Mouse (Mus musculus) frontal cortex, postnatal 25 days (tissue): ENCODE data around the gene Pmfbp1.
"Not testable (repeated sequence)": the region's sequence is repeated elsewhere in the genome, so short reads cannot be mapped to it uniquely, and the experiment has no call there.

Experiments used
- DNase-seq, 2 experiments: peaks; one replicate each; pipeline ENCODE4 v3.0.0; 2022; ENCODE audit warnings: low spot score in 2 of 2

Gene Pmfbp1

GRCm38 (mm10) chr8:109493727-109494126 is at the start of gene Pmfbp1:
TSS of gene Pmfbp1 (plus strand) at chr8:109494027.
- DNase-seq = no peak

DNA sequence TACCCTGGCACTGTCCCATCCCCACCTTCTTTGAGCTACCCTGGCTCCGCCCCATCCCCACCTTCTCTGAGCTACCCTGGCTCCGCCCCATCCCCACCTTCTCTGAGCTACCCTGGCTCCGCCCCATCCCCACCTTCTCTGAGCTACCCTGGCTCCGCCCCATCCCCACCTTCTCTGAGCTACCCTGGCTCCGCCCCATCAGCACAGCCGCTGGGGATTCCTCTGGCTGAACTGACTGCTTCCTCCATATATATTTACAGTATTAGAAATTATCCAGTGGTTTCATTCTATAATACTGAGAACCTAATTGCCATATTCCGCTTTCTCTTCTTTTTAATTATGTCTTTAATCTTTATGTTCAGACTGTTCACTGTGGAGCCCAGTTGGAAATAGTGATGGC is 46.9 kb upstream of the Pmfbp1 start:
- not testable (repeated sequence) for DNase-seq

- no peak for DNase-seq
Measured at GRCm38 (mm10) chr8:109451000-109451399, 42.8 kb upstream of the Pmfbp1 start.

DNA sequence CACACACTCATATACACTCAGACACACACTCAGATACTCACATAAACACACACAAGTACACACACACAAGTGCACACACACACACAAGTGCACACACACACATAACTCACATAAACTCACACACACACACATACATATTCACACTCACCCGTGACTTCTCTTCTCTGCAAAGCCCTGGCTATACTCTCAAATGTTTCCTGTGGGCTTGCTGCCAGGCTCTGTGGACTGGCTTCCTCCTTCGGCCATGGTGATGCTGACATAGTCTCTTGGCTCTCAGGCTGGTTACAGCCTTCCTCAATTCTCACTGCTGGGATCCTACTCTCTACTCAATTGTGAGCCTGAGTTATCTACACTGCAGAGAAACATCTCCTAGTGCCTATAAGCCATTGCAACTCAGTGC is 38.7 kb upstream of the Pmfbp1 start:
- no peak for DNase-seq

GRCm38 (mm10) chr8:109457387-109457786 is 36.4 kb upstream of the Pmfbp1 start:
- no peak for DNase-seq

DNA sequence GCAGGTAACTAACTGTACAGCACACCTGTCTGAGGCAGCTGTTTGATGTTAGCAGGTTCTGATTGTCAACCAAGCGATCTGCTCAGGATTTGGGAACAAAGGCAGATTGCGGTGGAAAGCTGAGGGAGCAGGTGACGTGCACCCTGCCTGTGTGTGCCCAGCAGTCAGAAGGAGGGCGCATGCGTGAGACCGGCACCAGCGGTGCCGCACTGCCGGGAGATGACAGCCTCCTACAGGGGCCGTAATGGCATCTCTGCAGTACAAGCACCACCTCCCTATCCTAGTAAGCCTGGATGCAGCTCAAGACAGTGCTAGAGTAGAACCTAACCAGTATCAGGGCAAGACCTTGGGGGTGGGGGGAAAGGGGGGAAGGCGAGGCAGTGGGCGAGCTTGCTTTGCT is 35.2 kb upstream of the Pmfbp1 start:
- DNase-seq = no peak

DNA sequence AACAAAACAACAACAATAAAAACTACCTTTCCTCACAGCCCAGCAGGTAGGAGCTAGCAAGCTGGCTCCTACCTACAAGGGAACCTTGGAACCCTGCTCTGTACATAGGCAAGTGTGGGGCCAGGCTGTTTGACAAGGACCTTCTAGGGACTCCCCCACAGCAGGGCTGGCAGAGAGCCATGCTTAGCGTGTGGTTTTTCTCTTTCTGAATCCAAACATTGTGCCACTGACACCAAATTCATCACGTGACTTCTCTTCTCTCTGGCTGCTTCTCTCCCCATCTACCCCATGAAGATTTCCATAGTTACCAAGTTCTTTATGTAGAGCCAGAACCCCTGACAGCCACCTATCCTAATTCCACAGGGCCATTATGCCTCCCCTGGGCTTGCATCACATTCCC is 30.8 kb upstream of the Pmfbp1 start:
- no peak for DNase-seq

- DNase-seq = no peak
Measured at GRCm38 (mm10) chr8:109463677-109464313, 30.0 kb upstream of the Pmfbp1 start.

DNA sequence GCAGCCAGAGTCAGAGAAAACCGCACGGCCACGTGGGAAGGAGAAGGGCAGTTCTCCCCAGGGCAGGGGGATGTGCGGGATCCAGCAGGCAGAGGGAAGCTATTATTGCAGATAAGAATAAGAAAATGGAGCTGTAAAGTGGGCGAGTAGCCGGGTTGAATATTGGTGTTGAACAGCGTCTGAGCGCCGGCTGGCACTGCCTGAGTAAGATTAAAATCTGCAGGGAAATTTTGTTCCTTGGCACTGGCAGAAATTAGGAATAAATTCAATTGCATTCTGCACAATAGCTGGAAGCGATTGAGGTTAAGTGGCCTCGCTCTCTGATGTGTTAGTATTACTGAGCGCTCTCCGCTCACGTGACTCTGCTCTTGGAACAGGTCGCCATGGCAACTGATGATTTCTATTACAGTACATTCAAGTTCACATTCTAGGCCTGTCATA is 29.4 kb upstream of the Pmfbp1 start:
- peak; percentile 26 to 33 for DNase-seq

- DNase-seq = no peak
Measured at GRCm38 (mm10) chr8:109465056-109465455, 28.8 kb upstream of the Pmfbp1 start.

- DNase-seq = no peak
Measured at GRCm38 (mm10) chr8:109465761-109466160, 28.1 kb upstream of the Pmfbp1 start.

GRCm38 (mm10) chr8:109467516-109467915 is 26.3 kb upstream of the Pmfbp1 start:
- no peak for DNase-seq

GRCm38 (mm10) chr8:109468112-109468511 is 25.7 kb upstream of the Pmfbp1 start:
- DNase-seq = no peak

GRCm38 (mm10) chr8:109471876-109472275 is 22.0 kb upstream of the Pmfbp1 start:
- no peak for DNase-seq

DNA sequence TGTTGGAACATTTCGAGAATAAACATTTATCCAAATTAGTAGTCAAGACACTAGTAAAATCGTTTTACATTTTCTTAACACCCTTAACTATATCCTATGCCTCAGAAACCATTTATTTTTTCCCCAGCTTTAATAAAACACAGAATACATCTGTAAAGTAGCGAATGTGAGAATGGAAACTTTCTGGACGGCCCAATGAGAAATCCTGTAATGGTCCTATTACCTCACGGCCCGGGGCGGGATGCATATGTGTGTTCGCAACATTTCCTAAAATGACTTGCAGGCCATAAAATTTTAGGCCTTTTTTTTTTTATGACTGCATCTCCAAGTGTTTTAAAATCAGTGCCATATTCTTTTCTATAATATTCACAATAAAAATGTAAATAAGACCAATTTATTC is 21.4 kb upstream of the Pmfbp1 start:
- DNase-seq = no peak

- no peak for DNase-seq
Measured at GRCm38 (mm10) chr8:109474442-109475121, 19.2 kb upstream of the Pmfbp1 start.

- no peak for DNase-seq
Measured at GRCm38 (mm10) chr8:109475436-109475835, 18.4 kb upstream of the Pmfbp1 start.

GRCm38 (mm10) chr8:109478586-109478985 is 15.2 kb upstream of the Pmfbp1 start:
- no peak for DNase-seq

DNA sequence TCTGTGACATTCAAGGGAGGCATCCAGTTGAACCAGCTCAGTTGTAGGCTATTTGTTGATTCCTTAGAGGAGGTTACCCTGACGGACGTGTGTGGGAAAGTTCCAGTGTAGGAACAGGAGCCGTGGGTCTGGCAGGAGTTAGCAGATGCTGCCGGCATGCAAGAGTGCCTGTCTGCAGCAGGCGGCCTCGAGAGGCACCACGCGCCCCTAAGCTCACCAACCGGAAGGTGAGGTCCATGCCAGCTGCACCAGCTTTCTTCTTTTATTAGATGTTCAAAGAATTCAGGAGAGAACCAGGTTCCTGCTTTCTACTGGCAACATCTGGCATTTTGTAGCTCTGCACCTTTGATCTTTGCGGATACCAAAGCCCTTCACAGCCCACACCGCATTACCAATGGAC is 9.1 kb upstream of the Pmfbp1 start:
- DNase-seq = no peak

DNA sequence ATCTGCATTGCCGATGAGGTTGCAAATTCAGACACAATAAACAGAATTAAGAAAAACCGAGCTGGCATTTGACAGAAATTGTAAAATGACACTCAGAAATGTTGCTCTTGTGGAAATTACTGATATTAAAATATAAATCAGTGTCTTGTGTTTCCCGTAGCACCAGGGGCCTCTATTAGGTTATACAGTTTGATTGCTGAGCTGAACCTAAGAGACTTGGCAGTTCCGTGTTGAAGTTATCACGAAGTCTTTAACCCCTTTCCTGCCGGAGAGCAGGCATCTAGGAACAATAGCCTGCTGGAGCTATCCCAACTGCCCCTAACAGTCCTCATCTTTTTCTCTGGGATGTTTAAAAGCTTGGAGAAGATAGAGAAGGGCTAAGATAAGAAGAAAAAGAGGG is 8.3 kb upstream of the Pmfbp1 start:
- no peak for DNase-seq

- DNase-seq = no peak
Measured at GRCm38 (mm10) chr8:109492785-109493184, 1.0 kb upstream of the Pmfbp1 start.

- no peak for DNase-seq
Measured at GRCm38 (mm10) chr8:109494601-109495000, 774 bp downstream of the Pmfbp1 start.

DNA sequence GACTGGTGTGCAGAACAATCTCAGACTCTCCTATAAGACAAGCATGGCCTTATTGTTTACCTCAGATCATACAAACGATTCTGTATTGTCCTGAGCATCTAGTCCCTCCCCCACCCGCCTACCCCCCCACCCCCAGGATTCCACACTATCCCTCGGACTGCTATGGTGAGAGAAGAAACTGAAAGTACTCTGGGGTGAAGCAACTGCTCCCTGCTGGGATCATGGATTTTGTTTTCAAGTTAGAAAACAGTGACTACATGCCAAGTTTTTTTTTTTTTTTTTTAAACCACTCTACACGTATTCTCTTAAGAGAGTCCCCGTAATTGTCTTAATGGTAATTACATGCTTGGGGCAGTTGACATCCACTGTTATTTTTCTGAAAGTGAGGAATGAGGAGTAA is 3.6 kb downstream of the Pmfbp1 start:
- DNase-seq = no peak
